Mouse (Mus musculus) E14TG2a.4 (cell line): ENCODE data around the gene Mpzl2.

ENCODE experiments used
- H3K27me3 ChIP-seq: 2 replicates; pipeline ENCODE4 v1.6.1; 2014; ENCODE audit warnings: low read length, control low read depth; ENCODE audit not compliant: insufficient read depth
- H3K36me3 ChIP-seq: 2 replicates; pipeline ENCODE4 v1.6.1; 2014; ENCODE audit warnings: low read length, control low read depth; ENCODE audit not compliant: insufficient read depth
- H3K4me1 ChIP-seq: replicated peaks from 2 replicates; pipeline ENCODE4 v1.6.1; 2014; ENCODE audit warnings: low read depth, low read length, control low read depth
- H3K4me3 ChIP-seq: replicated peaks from 2 replicates; pipeline ENCODE4 v1.5.1; 2014; ENCODE audit warnings: mild to moderate bottlenecking, low read length
- H3K9me3 ChIP-seq: 2 replicates; pipeline ENCODE4 v1.6.1; 2014; ENCODE audit warnings: low read length, control low read depth
- CTCF ChIP-seq: conservative IDR thresholded peaks from 2 replicates; pipeline ENCODE4 v1.5.1; 2014; ENCODE audit warnings: low read length
- NANOG ChIP-seq: IDR thresholded peaks from 2 replicates; pipeline ENCODE4 v1.6.1; 2014; ENCODE audit warnings: borderline replicate concordance, low read length, mixed read lengths
- POU5F1 ChIP-seq: IDR thresholded peaks from 2 replicates; pipeline ENCODE4 v1.6.1; 2014; ENCODE audit warnings: low read length, borderline replicate concordance

The Mpzl2 gene

GRCm38 (mm10) chr9:45055082-45055713, 15.6 kb downstream of the Mpzl2 start, which contains the start of gene Mpzl3:
Mpzl3 (plus strand) TSS chr9:45055186.
- H3K36me3 ChIP-seq: peaks cover 5% of the 10 kb centered on the region
- H3K27me3 ChIP-seq: no peaks in the 10 kb centered on the region; the same call in 1 of the 2 replicates
- 0 out of 2 replicates have a peak, but pooled peaks cover 3% of the 10 kb centered on the region for H3K4me1 ChIP-seq
- no peak for TF ChIP-seq NANOG
- TF ChIP-seq POU5F1: no peak
- no peak for TF ChIP-seq CTCF
- peak within 1 kb of the TSS; percentile 81 for H3K4me3 ChIP-seq
- no peaks in the 10 kb centered on the region for H3K9me3 ChIP-seq

GRCm38 (mm10) chr9:45058304-45058940, 18.8 kb downstream of the Mpzl2 start:
- Histone ChIP-seq H3K36me3 (no peaks in the 10 kb centered on the region), H3K4me1 (0 out of 2 replicates have a peak, but pooled peaks cover 3% of the 10 kb centered on the region)
- no peak for TF ChIP-seq POU5F1

GRCm38 (mm10) chr9:45060151-45060550, 20.6 kb downstream of the Mpzl2 start:
- no peaks in the 10 kb centered on the region for H3K9me3 ChIP-seq
- no peaks in the 10 kb centered on the region; the same call in 1 of the 2 replicates for H3K27me3 ChIP-seq
- H3K4me1 ChIP-seq: peaks cover 12% of the 10 kb centered on the region; the same call in 1 of the 2 replicates
- no peak overlapping the region for H3K4me3 ChIP-seq
- TF ChIP-seq CTCF: no peak
- TF ChIP-seq NANOG: no peak
- no peak for TF ChIP-seq POU5F1
- H3K36me3 ChIP-seq: no peaks in the 10 kb centered on the region

More at GRCm38 (mm10) chr9:45058304-45058940, 18.8 kb downstream of the Mpzl2 start:
- H3K9me3 ChIP-seq: no peaks in the 10 kb centered on the region
- H3K27me3 ChIP-seq: no peaks in the 10 kb centered on the region; the same call in 1 of the 2 replicates
- H3K4me3 ChIP-seq: no peak overlapping the region

GRCm38 (mm10) chr9:45062677-45063076, 23.1 kb downstream of the Mpzl2 start:
- Histone ChIP-seq H3K4me1 (peaks cover 9% of the 10 kb centered on the region; the same call in 1 of the 2 replicates), H3K36me3 (no peaks in the 10 kb centered on the region), H3K4me3 (no peak overlapping the region), H3K9me3 (no peaks in the 10 kb centered on the region), H3K27me3 (no peaks in the 10 kb centered on the region; the same call in 1 of the 2 replicates)
- no peak for TF ChIP-seq POU5F1
- TF ChIP-seq CTCF: no peak
- TF ChIP-seq NANOG: no peak

GRCm38 (mm10) chr9:45064421-45064820, 24.8 kb downstream of the Mpzl2 start:
- TF ChIP-seq POU5F1: no peak
- TF ChIP-seq CTCF: no peak
- TF ChIP-seq NANOG: no peak
- H3K36me3 ChIP-seq: no peaks in the 10 kb centered on the region
- peaks cover 9% of the 10 kb centered on the region; the same call in 1 of the 2 replicates for H3K4me1 ChIP-seq
- H3K4me3 ChIP-seq: no peak overlapping the region
- H3K27me3 ChIP-seq: no peaks in the 10 kb centered on the region
- no peaks in the 10 kb centered on the region for H3K9me3 ChIP-seq

GRCm38 (mm10) chr9:45066735-45067134, 27.1 kb downstream of the Mpzl2 start:
- Histone ChIP-seq H3K9me3 (no peaks in the 10 kb centered on the region), H3K4me1 (peaks cover 9% of the 10 kb centered on the region; the same call in 1 of the 2 replicates), H3K36me3 (no peaks in the 10 kb centered on the region), H3K27me3 (no peaks in the 10 kb centered on the region; the same call in 1 of the 2 replicates), H3K4me3 (no peak overlapping the region)
- TF ChIP-seq POU5F1: no peak
- TF ChIP-seq CTCF: no peak
- no peak for TF ChIP-seq NANOG

GRCm38 (mm10) chr9:45071800-45072199, 32.2 kb downstream of the Mpzl2 start:
- no peaks in the 10 kb centered on the region; the same call in 1 of the 2 replicates for H3K27me3 ChIP-seq

GRCm38 (mm10) chr9:45077859-45078258, 38.3 kb downstream of the Mpzl2 start:
- Histone ChIP-seq H3K27me3 (no peaks in the 10 kb centered on the region), H3K36me3 (no peaks in the 10 kb centered on the region), H3K4me1 (peaks cover 11% of the 10 kb centered on the region), H3K9me3 (no peaks in the 10 kb centered on the region), H3K4me3 (no peak overlapping the region)
- TF ChIP-seq POU5F1 (no peak), CTCF (no peak), NANOG (no peak)

More at GRCm38 (mm10) chr9:45071800-45072199, 32.2 kb downstream of the Mpzl2 start:
- peaks cover 4% of the 10 kb centered on the region; the same call in 1 of the 2 replicates for H3K4me1 ChIP-seq
- no peaks in the 10 kb centered on the region for H3K9me3 ChIP-seq
- TF ChIP-seq NANOG (no peak), POU5F1 (no peak), CTCF (no peak)
- H3K4me3 ChIP-seq: no peak overlapping the region
- H3K36me3 ChIP-seq: no peaks in the 10 kb centered on the region
